Mouse (Mus musculus): Measurements from ENCODE around the gene Pcyt2. TPM values are rescaled to one million over a fixed set of nuclear protein-coding genes. Genes with fewer than 3 reads are reported as not detected.

The Pcyt2 gene
- polyA plus RNA-seq, 1 experiment from 2014 or later: 233 TPM

DNA sequence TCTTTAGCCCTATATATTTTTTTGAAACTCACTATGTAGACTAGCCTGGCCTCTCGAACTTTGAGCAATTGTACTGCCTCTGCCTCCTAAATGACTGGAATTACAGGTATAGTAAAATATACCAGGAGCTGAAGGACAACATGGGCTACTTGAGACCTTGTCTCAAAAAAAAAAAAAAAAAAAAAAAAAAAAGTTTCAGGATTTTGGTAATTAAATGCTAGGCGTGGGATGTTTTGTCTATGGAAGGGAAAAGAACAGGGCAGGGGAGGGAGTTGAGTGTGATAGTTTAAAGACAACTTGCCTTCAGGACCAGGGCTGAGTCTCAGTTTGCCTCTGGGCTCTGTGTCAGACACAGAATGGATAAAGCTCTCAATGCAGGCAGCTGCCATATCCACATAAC, 42.7 kb downstream of the Pcyt2 start:
- Histone ChIP-seq H3K36me3 (replicated peaks) (peaks cover 29% of the 10 kb centered on the region), H3K27ac (no peak overlapping the region), H3K4me3 (no peak overlapping the region), H3K4me1 (peaks cover 36% of the 10 kb centered on the region), H3K9me3 (no peaks in the 10 kb centered on the region), H3K27me3 (replicated peaks) (no peaks in the 10 kb centered on the region), H3K9ac (no peak overlapping the region), H3K4me2 (no peak overlapping the region)
- ATAC-seq (replicated peaks): no peak
- WGBS: 84% methylated on average over 2 of the region's 2 CpGs

DNA sequence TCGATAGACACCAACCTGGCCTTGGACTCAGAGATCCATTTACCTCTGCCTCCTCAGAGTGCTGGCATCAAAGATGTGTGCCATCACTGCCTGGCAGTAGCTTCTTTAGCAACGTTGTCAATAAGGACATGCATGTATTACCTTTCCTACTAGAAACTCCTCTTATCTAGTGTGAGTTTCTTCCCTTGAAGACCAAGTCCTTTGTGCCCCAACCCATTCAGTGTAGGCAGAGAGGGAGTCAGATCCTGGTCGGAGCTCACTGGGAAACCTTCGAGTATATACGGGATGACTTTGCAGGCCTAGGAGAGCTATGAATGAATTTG, 43.5 kb downstream of the Pcyt2 start:
- H3K4me2 ChIP-seq: peak overlapping the region; percentile 90
- H3K9me3 ChIP-seq: no peaks in the 10 kb centered on the region
- no peaks in the 10 kb centered on the region for H3K27me3 ChIP-seq (replicated peaks)
- ATAC-seq (replicated peaks): no peak
- peaks cover 28% of the 10 kb centered on the region for H3K4me1 ChIP-seq
- peak overlapping the region; percentile 80 for H3K4me3 ChIP-seq
- H3K27ac ChIP-seq: no peak overlapping the region
- 50% methylated on average over 5 of the region's 5 CpGs for WGBS
- H3K9ac ChIP-seq: peak overlapping the region; percentile 89; the same call in 1 of the 2 replicates
- H3K36me3 ChIP-seq (replicated peaks): peaks cover 30% of the 10 kb centered on the region

DNA sequence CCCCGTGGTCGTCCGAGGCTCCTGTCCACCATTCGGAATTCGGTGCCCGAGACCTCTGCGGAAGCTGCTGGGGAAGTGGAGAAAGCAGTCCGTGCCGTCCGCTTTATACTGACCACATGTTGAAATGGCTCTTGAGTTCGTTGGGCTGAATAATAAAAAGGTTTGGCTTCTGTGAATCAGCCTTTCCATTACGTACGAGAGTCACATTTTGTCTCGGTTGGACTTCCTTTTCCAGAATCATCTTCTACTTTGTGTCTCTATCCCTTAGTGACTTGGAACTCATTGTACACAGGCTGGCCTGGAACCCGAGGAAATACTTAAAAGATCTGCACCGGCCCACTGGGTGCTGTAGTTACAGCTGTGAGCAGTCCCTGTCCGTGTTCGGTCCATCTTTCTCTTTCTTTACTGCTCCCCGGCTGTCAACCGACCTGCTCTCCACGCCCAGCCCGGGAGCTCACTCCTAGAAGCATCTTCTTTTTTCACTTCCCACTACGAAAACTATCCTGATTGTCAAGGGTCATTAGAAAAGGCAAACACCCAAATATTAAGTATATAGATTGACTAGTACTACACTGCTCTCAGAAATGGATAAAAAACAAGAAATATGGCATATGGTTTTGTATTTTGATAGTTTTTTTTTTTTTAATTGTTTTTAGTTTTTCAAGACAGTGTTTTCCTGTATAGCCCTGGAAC, 44.0 kb downstream of the Pcyt2 start:
- H3K9ac ChIP-seq: peak overlapping the region; percentile 89
- H3K9me3 ChIP-seq: no peaks in the 10 kb centered on the region
- peak overlapping the region; percentile 90 for H3K4me2 ChIP-seq
- H3K27me3 ChIP-seq (replicated peaks): no peaks in the 10 kb centered on the region
- peak overlapping the region; percentile 93 for H3K27ac ChIP-seq
- no peak for ATAC-seq (replicated peaks)
- WGBS: under 1% methylated on average over 23 of the region's 23 CpGs
- peaks cover 23% of the 10 kb centered on the region for H3K4me1 ChIP-seq
- H3K4me3 ChIP-seq: peak overlapping the region; percentile 80
- peaks cover 25% of the 10 kb centered on the region for H3K36me3 ChIP-seq (replicated peaks)

DNA sequence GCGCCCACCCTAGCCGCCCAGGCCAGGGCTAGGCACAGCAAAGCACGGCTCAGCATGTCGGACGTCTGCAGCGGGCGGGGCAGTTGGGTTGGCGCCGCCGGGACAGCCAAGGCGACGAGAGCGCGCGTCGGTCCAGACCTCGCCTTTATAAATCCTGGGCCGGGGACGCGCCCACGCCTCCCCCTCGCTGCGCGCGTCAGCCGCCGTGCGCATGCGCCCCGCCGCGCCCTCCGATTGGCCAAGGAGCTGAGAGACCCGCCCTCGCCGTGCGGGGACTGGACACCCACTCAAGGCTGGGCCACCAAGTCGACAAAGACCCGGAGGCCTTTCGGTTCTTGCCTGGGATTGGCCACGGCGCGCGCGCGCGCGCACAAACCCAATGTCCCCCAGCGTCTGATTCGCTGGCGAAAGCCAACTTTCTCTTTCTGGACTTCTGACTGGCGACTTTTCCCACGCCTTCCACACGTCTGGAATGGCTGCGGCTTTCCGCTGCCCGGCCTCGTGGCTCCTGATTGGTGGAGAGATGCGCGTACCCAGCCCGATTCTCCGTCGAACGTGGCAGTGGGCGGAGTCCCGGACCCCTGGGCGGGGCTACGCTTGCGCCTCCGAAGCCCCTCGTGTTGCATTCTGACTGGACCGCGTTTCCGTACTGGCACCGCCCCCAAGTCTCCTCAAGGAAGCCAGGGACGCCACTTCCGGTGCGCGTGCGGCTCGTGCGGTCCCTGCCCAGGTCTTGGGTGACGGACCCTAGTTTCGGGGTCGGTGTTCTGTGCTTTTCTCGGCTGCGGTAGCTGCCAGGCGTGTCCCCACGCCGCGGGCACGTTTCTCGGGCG, 44.8 kb downstream of the Pcyt2 start, which contains the start of gene P4hb:
Gene P4hb (minus strand): TSS at position 502 of the 833 bp plus-strand sequence.
- ATAC-seq (replicated peaks): peak; percentile 98
- Histone ChIP-seq H3K4me2 (peak within 1 kb of the TSS; percentile 90), H3K36me3 (replicated peaks) (peaks cover 22% of the 10 kb centered on the region), H3K9me3 (no peaks in the 10 kb centered on the region), H3K27ac (peak within 1 kb of the TSS; percentile 93), H3K9ac (peak within 1 kb of the TSS; percentile 89), H3K27me3 (replicated peaks) (no peaks in the 10 kb centered on the region), H3K4me3 (peak within 1 kb of the TSS; percentile 80), H3K4me1 (peaks cover 23% of the 10 kb centered on the region)
- under 1% methylated on average over 94 of the region's 94 CpGs for WGBS

DNA sequence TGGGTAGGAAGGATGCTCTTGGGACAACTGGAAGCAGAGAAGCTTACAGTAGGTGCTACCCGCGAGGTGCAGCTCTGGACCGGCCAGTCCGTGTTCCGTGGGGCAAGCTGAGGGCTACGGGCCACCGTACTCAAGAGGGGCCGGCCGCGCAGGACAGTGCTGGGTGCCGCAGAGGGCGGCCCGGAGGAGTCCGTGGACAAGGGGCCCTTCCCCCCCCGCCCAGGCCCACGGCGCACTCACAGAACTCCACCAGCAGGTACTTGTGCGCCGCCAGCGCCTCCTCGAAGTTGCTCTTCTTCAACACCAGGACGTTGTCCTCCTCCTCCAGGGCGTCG, 45.4 kb downstream of the Pcyt2 start:
- Histone ChIP-seq H3K9me3 (no peaks in the 10 kb centered on the region), H3K9ac (peak overlapping the region; percentile 69), H3K4me1 (peaks cover 23% of the 10 kb centered on the region), H3K4me3 (peak overlapping the region; percentile 80), H3K4me2 (peak overlapping the region; percentile 76), H3K27ac (peak overlapping the region; percentile 93), H3K36me3 (replicated peaks) (peaks cover 23% of the 10 kb centered on the region), H3K27me3 (replicated peaks) (no peaks in the 10 kb centered on the region)
- peak; percentile 34; the same call in 1 of the 2 replicates for ATAC-seq (replicated peaks)
- under 1% methylated on average over 24 of the region's 24 CpGs for WGBS

DNA sequence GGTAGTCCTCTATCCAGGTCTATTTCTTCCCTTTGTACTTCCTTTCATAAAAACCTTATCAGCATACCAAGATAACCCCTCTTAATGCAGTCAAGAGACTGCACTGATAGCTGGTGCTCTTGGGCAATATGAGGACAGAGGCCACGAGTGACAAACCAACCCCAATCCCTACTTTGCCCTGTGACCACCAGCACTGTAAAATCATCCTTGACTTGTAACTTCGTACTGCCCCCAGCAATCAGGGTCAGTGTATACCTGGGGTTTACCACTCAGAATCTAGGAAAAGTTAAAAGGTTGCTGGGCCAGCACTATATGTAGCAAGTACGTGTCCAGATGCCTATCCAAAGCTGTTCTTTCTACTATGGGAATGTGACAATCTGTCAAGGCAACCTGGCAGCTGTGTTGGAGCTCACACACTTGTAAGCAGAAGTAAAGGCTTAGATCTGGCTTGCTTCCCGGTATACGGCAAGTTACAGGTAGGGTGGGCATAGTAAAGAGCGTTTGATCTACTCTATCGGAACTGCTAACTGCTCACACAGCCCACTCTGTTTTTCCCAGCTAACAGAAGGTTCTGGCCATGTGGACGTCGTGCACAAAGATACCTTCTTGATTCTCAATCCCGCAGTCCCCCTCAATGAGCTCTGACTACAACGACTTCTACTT, 45.9 kb downstream of the Pcyt2 start:
- Histone ChIP-seq H3K9ac (peak overlapping the region; percentile 69), H3K36me3 (replicated peaks) (peaks cover 28% of the 10 kb centered on the region), H3K4me3 (peak overlapping the region; percentile 80), H3K4me2 (peak overlapping the region; percentile 76), H3K27me3 (replicated peaks) (no peaks in the 10 kb centered on the region), H3K4me1 (peaks cover 23% of the 10 kb centered on the region), H3K9me3 (no peaks in the 10 kb centered on the region), H3K27ac (peak overlapping the region; percentile 93)
- WGBS: 15% methylated on average over 11 of the region's 11 CpGs
- no peak for ATAC-seq (replicated peaks)

DNA sequence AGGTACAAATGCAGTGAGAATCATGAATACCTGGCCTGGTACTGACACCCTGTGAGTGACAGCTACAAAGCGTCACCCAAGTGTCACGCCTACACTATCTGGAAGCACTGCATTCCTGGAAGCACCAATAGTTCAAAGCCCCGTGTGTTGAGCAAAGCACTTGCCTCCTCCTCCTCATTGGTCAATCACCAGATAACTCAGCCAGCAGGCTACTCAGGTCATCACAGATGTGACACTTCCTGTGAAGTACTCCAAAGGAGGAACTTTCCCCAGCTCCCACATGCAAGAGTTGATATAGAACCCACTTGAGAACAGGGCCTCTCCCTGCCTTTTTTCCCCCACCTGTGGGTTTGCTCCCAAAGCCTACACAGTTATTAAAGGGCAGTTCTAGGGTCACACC, 46.6 kb downstream of the Pcyt2 start:
- H3K27me3 ChIP-seq (replicated peaks): no peaks in the 10 kb centered on the region
- peaks cover 33% of the 10 kb centered on the region for H3K36me3 ChIP-seq (replicated peaks)
- no peaks in the 10 kb centered on the region for H3K9me3 ChIP-seq
- no peak for ATAC-seq (replicated peaks)
- H3K9ac ChIP-seq: no peak overlapping the region; the same call in 1 of the 2 replicates
- H3K4me1 ChIP-seq: peaks cover 23% of the 10 kb centered on the region
- no peak overlapping the region for H3K27ac ChIP-seq
- H3K4me3 ChIP-seq: peak overlapping the region; percentile 80; the same call in 1 of the 2 replicates
- WGBS: 86% methylated on average over 3 of the region's 3 CpGs
- peak overlapping the region; percentile 76 for H3K4me2 ChIP-seq

DNA sequence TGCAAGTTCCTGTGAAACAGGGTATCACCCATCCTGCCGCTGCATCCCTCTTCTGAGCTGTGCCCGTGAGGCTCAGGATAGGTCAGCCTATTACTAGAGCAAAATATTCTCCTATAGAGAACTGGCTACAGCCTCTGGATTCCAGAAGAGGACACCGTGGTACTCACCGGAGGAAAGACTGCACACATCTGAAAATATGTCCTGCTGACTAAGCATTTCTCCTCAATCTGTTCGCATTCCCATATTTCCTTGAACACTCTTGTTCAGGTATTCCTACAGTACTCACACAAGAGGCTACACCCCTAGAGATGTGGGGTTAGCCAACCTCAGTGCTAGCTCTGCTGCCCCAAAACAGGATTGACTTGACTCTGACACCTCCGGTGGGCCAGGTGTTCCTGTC, 49.4 kb downstream of the Pcyt2 start:
- H3K9me3 ChIP-seq: no peaks in the 10 kb centered on the region
- H3K4me1 ChIP-seq: peaks cover 14% of the 10 kb centered on the region
- H3K27me3 ChIP-seq (replicated peaks): no peaks in the 10 kb centered on the region
- no peak overlapping the region for H3K4me2 ChIP-seq
- 0 out of 2 replicates have a peak overlapping the region, but pooled peaks have one; percentile 0 for H3K9ac ChIP-seq
- H3K27ac ChIP-seq: no peak overlapping the region
- no peak overlapping the region for H3K4me3 ChIP-seq
- H3K36me3 ChIP-seq (replicated peaks): peaks cover 51% of the 10 kb centered on the region
- 93% methylated on average over 6 of the region's 6 CpGs for WGBS
- ATAC-seq (replicated peaks): no peak

DNA sequence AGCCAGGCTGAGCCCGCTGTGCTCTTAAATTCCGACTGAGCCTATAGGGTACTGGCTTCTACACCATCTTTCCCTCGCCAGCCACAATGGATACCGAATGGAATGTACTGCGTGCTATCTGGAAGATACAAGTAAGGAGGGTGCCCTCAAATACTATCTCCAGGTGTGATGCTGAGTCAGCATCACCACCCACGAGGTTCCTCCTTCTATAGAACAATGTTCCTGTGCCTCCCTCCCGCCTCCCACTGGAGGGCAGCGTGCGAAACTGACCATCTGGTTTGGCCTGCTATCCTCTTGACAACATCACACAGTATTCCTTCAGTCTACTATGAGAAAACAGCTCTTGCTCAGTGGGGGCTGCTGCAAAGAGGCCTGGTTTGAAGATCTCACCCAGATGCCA, 52.6 kb downstream of the Pcyt2 start:
- H3K36me3 ChIP-seq (replicated peaks): peaks cover 73% of the 10 kb centered on the region
- H3K9me3 ChIP-seq: no peaks in the 10 kb centered on the region
- WGBS: 89% methylated on average over 9 of the region's 9 CpGs
- no peaks in the 10 kb centered on the region for H3K27me3 ChIP-seq (replicated peaks)
- no peak overlapping the region for H3K27ac ChIP-seq
- H3K4me2 ChIP-seq: no peak overlapping the region
- no peak for ATAC-seq (replicated peaks)
- no peak overlapping the region for H3K9ac ChIP-seq
- no peaks in the 10 kb centered on the region for H3K4me1 ChIP-seq
- H3K4me3 ChIP-seq: no peak overlapping the region

DNA sequence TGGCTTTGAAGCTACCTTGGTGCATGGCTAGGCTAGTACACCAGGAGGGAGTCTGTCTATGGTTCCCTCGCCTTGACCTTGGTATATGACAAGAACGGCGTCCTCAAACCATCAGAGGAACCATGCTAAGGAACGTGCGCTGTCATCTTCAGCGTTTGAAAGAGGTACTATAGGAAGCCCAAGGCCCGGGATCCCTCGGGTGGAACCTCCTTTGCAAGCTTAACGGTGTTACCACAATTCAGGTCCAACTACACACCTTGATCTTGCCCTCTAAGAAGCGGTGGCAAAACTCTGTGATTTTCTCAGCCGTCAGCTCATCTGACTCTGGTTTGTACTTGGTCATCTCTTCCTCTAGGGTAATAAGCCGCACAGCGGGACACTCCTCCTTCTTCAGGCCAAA, 54.8 kb downstream of the Pcyt2 start:
- H3K27ac ChIP-seq: no peak overlapping the region
- 96% methylated on average over 13 of the region's 13 CpGs for WGBS
- H3K36me3 ChIP-seq (replicated peaks): peaks cover 75% of the 10 kb centered on the region
- H3K27me3 ChIP-seq (replicated peaks): no peaks in the 10 kb centered on the region
- H3K4me2 ChIP-seq: no peak overlapping the region
- ATAC-seq (replicated peaks): no peak
- H3K4me1 ChIP-seq: no peaks in the 10 kb centered on the region
- no peak overlapping the region for H3K4me3 ChIP-seq
- no peak overlapping the region for H3K9ac ChIP-seq
- H3K9me3 ChIP-seq: no peaks in the 10 kb centered on the region

DNA sequence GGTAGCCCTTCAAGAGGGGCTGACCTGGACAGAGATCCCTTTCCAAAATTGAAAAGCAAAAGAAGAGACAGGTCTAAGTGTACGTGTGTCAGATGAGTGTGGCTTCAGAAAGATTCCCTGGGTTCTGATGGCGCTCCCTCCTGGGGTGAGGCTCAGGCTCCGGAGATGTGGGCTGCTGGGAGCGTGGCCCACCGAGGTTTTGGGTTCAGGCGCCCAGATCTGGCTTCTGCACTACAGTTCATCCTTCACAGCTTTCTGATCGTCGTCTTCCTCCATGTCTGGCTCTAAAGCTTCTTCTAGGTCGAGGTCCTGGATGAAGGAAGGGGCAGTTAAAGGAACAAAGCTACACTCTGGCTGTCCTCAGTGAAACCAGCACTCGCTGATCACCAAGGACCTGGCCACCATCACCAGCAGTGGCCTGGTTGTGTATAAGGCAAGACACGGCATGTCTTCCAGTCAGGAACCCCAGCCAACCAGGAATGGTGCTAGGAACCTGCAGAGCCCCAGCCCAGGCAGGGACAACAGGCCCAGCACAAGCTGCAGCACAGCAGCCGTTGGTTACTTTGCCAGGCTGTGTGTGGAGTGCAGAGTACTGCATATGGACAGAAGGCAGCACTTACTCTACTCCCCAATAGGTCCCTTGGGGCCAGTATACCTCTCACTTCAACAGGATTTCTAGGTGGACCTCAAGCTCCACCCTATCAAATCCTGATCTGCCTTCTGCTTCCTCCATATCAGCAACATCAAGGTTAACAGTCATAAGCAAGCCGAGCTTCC, 56.6 kb downstream of the Pcyt2 start:
- peaks cover 62% of the 10 kb centered on the region for H3K36me3 ChIP-seq (replicated peaks)
- H3K9me3 ChIP-seq: no peaks in the 10 kb centered on the region
- WGBS: 95% methylated on average over 13 of the region's 13 CpGs
- H3K4me2 ChIP-seq: no peak overlapping the region
- H3K27ac ChIP-seq: no peak overlapping the region
- no peaks in the 10 kb centered on the region for H3K4me1 ChIP-seq
- no peaks in the 10 kb centered on the region for H3K27me3 ChIP-seq (replicated peaks)
- no peak overlapping the region for H3K4me3 ChIP-seq
- no peak for ATAC-seq (replicated peaks)
- H3K9ac ChIP-seq: no peak overlapping the region

All from midbrain, embryonic 15.5 days (tissue).